Mouse (Mus musculus): ENCODE measurements around the gene Adcy9.

GRCm38 (mm10) chr16:4276151-4276550 is 144.1 kb downstream of the Adcy9 start:
- TF ChIP-seq CTCF (IDR thresholded peaks at IDR 0.05; ENCODE audit: low read depth) (no peak), EP300 (IDR thresholded peaks at IDR 0.05; ENCODE audit: low read depth) (no peak)
